Mouse (Mus musculus) heart, embryonic 16.5 days (tissue): Measurements from ENCODE around the gene Glipr2. TPM values are rescaled to one million over a fixed set of nuclear protein-coding genes. Genes with fewer than 3 reads are reported as not detected.

ENCODE experiments used
- ATAC-seq: fragments of 200-750 bp; cut with Nextera tagmentation; replicated peaks from 2 replicates; pipeline ENCODE4 v1.8.0; 2017; ENCODE audit warnings: moderate number of reproducible peaks; ENCODE audit not compliant: insufficient read depth, low FRiP score; ENCODE audit errors: extremely low read depth
- H3K27ac ChIP-seq: fragments of 300-500 bp; sonication (generic); 2 replicates; pipeline ENCODE4 v1.5.1; 2014; ENCODE audit warnings: mild to moderate bottlenecking, low read length, control low read depth, moderate library complexity
- H3K27me3 ChIP-seq: fragments of 300-500 bp; sonication (generic); 2 replicates; pipeline ENCODE4 v1.6.1; 2014; ENCODE audit warnings: low read length, mixed read lengths; ENCODE audit not compliant: control insufficient read depth, insufficient read depth
- H3K36me3 ChIP-seq: fragments of 300-500 bp; sonication (generic); 2 replicates; pipeline ENCODE4 v1.6.1; 2014; ENCODE audit not compliant: control insufficient read depth, insufficient read depth
- H3K4me1 ChIP-seq: fragments of 300-500 bp; sonication (generic); 2 replicates; pipeline ENCODE4 v1.6.1; 2014; ENCODE audit warnings: low read length, mixed read lengths; ENCODE audit not compliant: control insufficient read depth, insufficient read depth
- H3K4me2 ChIP-seq: fragments of 300-500 bp; sonication (generic); 2 replicates; pipeline ENCODE4 v1.6.1; 2014; ENCODE audit warnings: low read depth, mild to moderate bottlenecking, control low read depth, low read length
- H3K4me3 ChIP-seq: fragments of 300-500 bp; sonication (generic); 2 replicates; pipeline ENCODE4 v1.5.1; 2014; ENCODE audit warnings: mild to moderate bottlenecking, control low read depth, low read length
- H3K9ac ChIP-seq: fragments of 300-500 bp; sonication (generic); 2 replicates; pipeline ENCODE4 v1.6.1; 2014; ENCODE audit warnings: low read length, control low read depth
- H3K9me3 ChIP-seq: fragments of 300-500 bp; sonication (generic); replicated peaks from 2 replicates; pipeline ENCODE4 v1.6.1; 2016; ENCODE audit warnings: low read length; ENCODE audit not compliant: control insufficient read depth
- WGBS: fragments of 180-500 bp; shearing (Covaris S2); extraction: QIAGEN DNeasy Blood & Tissue Kit; methylation state at CpG from one replicate; pipeline ENCODE4 v1.1.7; 2014; 5-methylcytosine and 5-hydroxymethylcytosine counted together
- polyA plus RNA-seq: library from polyadenylated mRNA; unstranded; fragments of >200 nt; fragmentation: Nextera tagmentation; extraction: Ambion mirVana; gene quantifications from 2 replicates; pipeline ENCODE4 v1.2.1, GENCODE M21; 2015

Gene Glipr2
- polyA plus RNA-seq, 1 experiment from 2014 or later, result 53.7 TPM

DNA sequence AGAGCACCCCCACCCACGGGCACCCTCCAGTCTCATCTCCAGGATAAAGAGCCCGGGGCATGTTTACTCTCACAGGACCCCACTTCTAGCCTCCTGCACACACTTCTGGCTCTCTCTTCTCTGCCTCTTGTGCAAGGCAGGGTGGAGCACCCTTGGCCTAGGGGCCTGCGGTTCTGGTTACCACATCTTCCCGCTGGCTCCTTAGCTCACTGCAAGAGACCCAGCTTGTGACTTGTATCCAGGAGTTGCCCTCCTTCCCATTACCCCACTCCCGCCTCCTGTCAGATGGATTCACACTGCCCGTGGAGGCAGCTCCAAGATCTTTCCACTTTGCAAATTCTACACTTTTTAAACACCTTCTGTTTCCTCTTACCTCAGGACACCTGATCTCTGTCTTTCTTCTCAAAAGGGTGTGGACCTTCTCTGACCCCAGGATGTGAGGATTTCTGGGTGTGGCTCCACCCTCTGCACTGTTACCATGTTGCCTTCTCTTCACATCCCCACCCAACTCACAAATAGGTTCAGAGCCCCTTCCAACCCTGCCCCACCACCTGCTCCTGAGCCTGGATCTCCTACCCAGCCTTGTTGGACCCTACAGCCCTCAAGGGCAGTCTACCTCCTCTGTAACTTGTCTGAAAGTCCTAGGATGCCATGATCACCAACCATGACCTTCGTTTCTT is 8.8 kb downstream of the Glipr2 start:
- H3K4me1 ChIP-seq, result peaks cover 21% of the 10 kb centered on the region

DNA sequence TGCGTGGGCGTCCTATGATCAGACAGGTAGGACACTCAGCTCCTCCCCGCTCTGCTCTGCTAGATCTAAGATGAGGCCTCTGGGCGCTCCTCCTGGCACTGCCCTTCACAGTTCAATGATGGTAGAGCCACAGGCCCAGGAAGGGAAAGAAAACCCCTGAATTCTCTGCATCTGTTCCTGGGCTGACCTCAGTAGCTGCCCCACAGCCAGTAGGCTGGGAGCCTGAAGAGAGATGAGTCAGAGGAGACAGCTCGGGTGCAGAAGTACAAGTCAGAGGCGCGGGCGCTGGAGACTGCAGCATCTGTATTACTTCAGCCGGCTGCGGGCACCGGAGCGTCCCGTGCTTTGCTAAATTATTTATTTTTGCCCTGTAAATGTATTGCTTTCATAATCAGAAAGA is 11.4 kb downstream of the Glipr2 start:
- no peak overlapping the region for H3K4me2 ChIP-seq
- 58% methylated on average over 13 of the region's 13 CpGs for WGBS

More for the DNA sequence above, 8.8 kb downstream of the Glipr2 start:
- no peak for ATAC-seq
- no peak overlapping the region for H3K9ac ChIP-seq
- H3K4me2 ChIP-seq, result no peak overlapping the region
- H3K27me3 ChIP-seq, result no peaks in the 10 kb centered on the region
- H3K9me3 ChIP-seq, result no peaks in the 10 kb centered on the region
- H3K36me3 ChIP-seq, result no peaks in the 10 kb centered on the region
- 85% methylated on average over 7 of the region's 7 CpGs for WGBS
- no peak overlapping the region for H3K27ac ChIP-seq
- H3K4me3 ChIP-seq, result no peak overlapping the region

DNA sequence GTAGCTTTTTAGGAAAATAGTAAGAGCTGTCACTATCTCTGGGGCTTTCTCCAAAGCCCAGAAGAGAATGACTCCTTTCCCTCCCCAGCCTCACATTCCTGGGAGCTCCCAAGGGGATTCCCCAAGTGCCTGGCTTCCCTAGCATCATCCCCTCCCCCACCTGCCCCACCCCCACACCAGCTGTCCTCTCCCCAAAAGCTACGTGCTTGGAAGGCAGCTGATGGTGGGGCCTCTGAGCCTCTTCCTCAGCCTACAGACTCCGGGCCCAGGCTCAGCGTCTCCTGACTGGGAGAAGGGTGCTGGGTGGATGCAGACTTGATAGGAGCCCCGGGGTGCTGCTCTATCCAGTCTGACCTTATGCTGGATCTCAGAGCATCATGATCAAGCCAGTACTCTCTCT is 12.2 kb downstream of the Glipr2 start:
- no peaks in the 10 kb centered on the region for H3K36me3 ChIP-seq
- WGBS, result 24% methylated on average over 4 of the region's 4 CpGs
- no peak for ATAC-seq
- no peak overlapping the region for H3K27ac ChIP-seq
- H3K4me1 ChIP-seq, result peaks cover 33% of the 10 kb centered on the region
- H3K27me3 ChIP-seq, result no peaks in the 10 kb centered on the region
- no peak overlapping the region for H3K9ac ChIP-seq
- H3K4me3 ChIP-seq, result no peak overlapping the region
- no peak overlapping the region for H3K4me2 ChIP-seq
- no peaks in the 10 kb centered on the region for H3K9me3 ChIP-seq

More for the DNA sequence above, 11.4 kb downstream of the Glipr2 start:
- Histone ChIP-seq H3K4me1 (peaks cover 37% of the 10 kb centered on the region), H3K27me3 (no peaks in the 10 kb centered on the region), H3K27ac (peak overlapping the region; percentile 32), H3K9me3 (no peaks in the 10 kb centered on the region), H3K9ac (no peak overlapping the region), H3K36me3 (no peaks in the 10 kb centered on the region), H3K4me3 (no peak overlapping the region)
- no peak for ATAC-seq

DNA sequence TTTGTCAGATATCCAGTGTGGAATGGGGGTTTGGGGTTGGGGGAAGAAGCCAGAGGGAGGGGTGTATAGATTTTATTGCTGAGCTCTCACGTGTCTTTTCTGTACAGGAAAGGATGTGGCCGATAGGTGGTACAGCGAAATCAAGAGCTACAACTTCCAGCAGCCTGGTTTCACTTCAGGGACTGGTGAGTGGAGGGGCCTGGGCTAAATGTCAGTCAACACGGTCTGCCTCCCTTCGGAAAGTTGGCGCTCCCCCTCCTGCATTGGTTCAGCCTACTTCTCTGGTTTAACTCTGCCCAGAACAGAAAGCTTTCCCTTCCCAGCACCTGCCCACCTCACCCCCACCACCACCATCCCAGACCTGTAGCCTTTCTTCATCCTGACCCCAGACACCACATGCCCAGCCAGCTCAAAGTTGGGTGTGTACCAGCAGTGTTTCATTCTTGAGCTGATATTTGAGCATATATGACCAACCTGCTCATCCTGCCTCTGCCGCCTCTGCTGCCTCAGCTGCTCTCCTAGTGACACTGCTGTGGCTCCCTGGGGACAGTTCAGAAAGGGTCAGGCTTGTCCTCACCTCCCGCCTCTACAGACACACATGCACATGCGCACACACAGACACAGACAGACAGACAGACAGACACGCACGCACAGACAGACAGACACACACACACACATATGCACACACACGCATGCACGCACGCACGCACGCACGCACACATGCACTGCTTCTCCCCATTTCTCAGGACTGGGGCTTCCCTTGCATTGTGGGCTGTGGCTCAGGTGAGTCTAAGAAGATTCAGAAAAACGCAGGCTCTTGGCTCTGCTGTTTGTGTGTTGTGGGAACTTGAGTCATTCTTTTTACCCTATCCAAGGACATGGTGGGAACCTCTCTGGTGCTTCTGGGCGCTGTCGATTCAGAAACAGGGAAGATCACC is 13.5 kb downstream of the Glipr2 start:
- no peaks in the 10 kb centered on the region for H3K36me3 ChIP-seq
- no peak overlapping the region for H3K9ac ChIP-seq
- H3K4me1 ChIP-seq, result peaks cover 25% of the 10 kb centered on the region
- 87% methylated on average over 20 of the region's 20 CpGs for WGBS
- ATAC-seq, result no peak
- no peak overlapping the region for H3K27ac ChIP-seq
- H3K9me3 ChIP-seq, result no peaks in the 10 kb centered on the region
- H3K4me2 ChIP-seq, result no peak overlapping the region
- no peak overlapping the region for H3K4me3 ChIP-seq
- H3K27me3 ChIP-seq, result no peaks in the 10 kb centered on the region

DNA sequence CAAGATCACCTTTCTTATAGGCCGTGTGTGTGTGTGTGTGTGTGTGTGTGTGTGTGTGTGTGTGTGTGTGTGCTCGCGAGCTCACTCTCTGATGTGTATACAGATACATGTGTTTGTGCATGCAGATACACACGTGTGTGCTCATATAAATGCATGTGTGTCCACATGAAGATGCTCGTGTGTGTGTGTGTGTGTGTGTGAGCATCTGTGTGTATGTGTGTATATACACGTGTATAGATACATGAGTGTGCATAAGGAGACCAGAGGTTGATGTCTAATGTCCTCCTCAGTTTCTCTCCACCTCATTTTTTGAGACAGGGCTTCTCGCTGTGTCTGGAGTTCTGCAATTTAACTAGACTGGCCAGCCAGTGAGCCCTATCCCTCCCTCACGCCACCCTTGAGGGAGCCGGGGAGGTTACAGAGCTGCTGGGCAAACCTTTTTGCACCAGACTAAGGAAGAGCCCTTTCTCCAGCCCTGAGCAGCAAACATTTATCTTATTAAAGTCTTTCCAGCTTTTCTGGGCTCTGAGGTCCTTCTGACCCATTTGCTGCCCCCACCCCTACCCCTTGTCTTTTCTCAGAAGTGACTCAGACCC is 14.4 kb downstream of the Glipr2 start:
- H3K4me1 ChIP-seq, result peaks cover 25% of the 10 kb centered on the region
- H3K9ac ChIP-seq, result peak overlapping the region; percentile 38; the same call in 1 of the 2 replicates
- H3K27me3 ChIP-seq, result no peaks in the 10 kb centered on the region
- 65% methylated on average over 9 of the region's 9 CpGs for WGBS
- no peak for ATAC-seq
- no peaks in the 10 kb centered on the region for H3K9me3 ChIP-seq
- no peaks in the 10 kb centered on the region for H3K36me3 ChIP-seq
- H3K4me3 ChIP-seq, result peak overlapping the region; percentile 1; the same call in 1 of the 2 replicates
- H3K4me2 ChIP-seq, result peak overlapping the region; percentile 40
- peak overlapping the region; percentile 88 for H3K27ac ChIP-seq

DNA sequence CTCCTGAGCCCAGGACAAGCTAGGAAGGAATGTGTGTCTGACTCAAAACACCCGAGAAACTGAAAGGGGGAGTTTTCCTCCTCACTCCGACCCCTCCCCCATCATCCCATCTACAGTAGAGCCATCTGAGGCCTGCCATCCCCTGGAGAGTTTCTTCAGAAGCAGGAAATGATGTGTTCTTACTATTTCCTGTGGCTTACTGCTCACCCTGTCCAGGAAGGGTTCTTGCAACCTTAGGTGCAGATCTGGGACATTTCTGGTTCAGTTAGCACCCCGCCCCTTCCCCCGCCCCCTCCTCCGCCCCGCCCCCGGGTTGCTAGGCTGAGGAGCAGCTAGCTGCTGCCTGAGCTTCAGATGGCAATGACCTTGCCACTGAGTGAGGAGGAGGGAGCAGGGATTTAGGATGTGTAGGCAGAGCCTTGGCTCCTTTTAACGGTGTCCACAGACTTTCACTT is 15.0 kb downstream of the Glipr2 start:
- H3K4me1 ChIP-seq, result peaks cover 25% of the 10 kb centered on the region
- H3K9me3 ChIP-seq, result no peaks in the 10 kb centered on the region
- H3K27me3 ChIP-seq, result no peaks in the 10 kb centered on the region
- H3K4me3 ChIP-seq, result peak overlapping the region; percentile 1; the same call in 1 of the 2 replicates
- peak overlapping the region; percentile 38; the same call in 1 of the 2 replicates for H3K9ac ChIP-seq
- peak; percentile 79 for ATAC-seq
- H3K4me2 ChIP-seq, result peak overlapping the region; percentile 40
- H3K27ac ChIP-seq, result peak overlapping the region; percentile 88
- WGBS, result under 1% methylated on average over 8 of the region's 8 CpGs
- H3K36me3 ChIP-seq, result no peaks in the 10 kb centered on the region

DNA sequence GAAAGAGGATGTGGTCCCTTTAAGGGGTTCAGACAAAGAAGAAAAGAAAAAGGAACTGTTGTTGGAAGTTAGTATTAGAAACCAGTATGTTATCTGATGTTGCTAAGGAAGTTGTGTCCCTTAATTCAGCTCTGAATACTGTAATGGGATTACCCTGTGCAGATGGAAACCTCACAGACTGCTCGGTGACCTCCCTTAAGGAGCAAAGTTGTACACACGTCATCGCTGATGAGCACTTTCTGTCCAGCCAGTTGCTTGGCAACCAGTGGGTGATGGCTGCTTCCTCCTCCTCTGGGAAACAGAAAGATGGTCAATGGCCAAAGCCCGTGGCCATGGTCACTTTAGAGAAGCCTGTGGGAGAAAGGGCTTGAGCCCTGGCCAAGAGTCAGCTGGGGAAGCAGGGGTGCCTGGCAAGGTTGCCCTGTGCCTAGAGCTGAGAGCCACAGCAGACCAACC is 16.4 kb downstream of the Glipr2 start:
- no peaks in the 10 kb centered on the region for H3K9me3 ChIP-seq
- peak overlapping the region; percentile 64 for H3K27ac ChIP-seq
- no peak overlapping the region for H3K4me3 ChIP-seq
- ATAC-seq, result 0 out of 2 replicates have a peak, but pooled peaks have one; percentile 14
- H3K36me3 ChIP-seq, result no peaks in the 10 kb centered on the region
- H3K27me3 ChIP-seq, result no peaks in the 10 kb centered on the region
- no peak overlapping the region for H3K4me2 ChIP-seq
- H3K9ac ChIP-seq, result no peak overlapping the region
- 45% methylated on average over 4 of the region's 4 CpGs for WGBS
- peaks cover 30% of the 10 kb centered on the region for H3K4me1 ChIP-seq

DNA sequence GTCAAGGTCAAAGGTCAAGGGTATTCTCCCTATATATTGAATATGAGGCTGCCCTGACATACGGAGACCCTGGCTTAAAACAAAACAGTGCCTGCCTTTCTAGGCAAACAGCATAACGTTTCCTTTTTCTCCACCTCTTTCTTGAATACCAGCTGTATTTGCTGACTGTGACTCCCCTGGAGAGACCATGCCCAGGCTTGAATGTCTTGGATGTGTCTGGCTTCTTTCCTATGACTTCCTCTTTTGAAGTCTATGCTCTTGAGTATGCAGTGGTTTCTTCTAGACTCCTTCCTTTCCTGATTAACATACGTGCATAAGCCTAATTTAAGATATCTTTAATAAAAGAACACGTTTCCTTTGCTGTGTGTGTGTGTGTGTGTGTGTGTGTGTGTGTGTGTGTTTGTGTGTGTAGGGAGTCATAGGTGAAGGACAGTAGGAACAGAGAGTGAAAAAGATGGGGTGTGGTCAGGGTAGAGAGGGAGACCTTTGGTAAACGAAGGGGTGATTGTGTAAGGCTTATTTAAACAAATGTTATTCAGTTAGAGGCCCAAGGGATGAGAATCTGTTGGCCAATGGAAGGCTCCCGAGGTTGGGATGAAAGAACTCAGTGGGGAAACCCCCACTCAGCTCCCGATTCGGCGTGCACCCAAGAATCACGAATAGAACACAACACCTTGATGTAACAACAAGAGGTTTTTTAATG is 17.9 kb downstream of the Glipr2 start:
- no peak for ATAC-seq
- Histone ChIP-seq H3K4me3 (no peak overlapping the region), H3K27ac (no peak overlapping the region), H3K4me1 (peaks cover 33% of the 10 kb centered on the region), H3K9ac (no peak overlapping the region), H3K9me3 (no peaks in the 10 kb centered on the region), H3K4me2 (no peak overlapping the region), H3K27me3 (no peaks in the 10 kb centered on the region), H3K36me3 (no peaks in the 10 kb centered on the region)
- 81% methylated on average over 10 of the region's 10 CpGs for WGBS
